Mouse (Mus musculus) retina, embryonic 14.5 days (tissue): Measurements from ENCODE around the gene Med29.
"Not testable (repeated sequence)": the region's sequence is repeated elsewhere in the genome, so short reads cannot be mapped to it uniquely, and the experiment has no call there.

Experiments
- DNase-seq: peaks from one replicate; pipeline ENCODE4 v3.0.0-alpha.2; 2015; ENCODE audit warnings: low spot score

Med29 gene

GRCm38 (mm10) chr7:28398000-28398399 is 5.5 kb upstream of the Med29 start:
- DNase-seq, result peak; percentile 66

- DNase-seq, result no peak
Observed at GRCm38 (mm10) chr7:28395425-28395824, 2.9 kb upstream of the Med29 start.

GRCm38 (mm10) chr7:28393272-28393951 is 904 bp upstream of the Med29 start:
- DNase-seq, result no peak

- no peak for DNase-seq
Observed at GRCm38 (mm10) chr7:28390331-28390730, 2.2 kb downstream of the Med29 start.

GRCm38 (mm10) chr7:28387384-28387783 is 5.1 kb downstream of the Med29 start:
- DNase-seq, result not testable (repeated sequence)

GRCm38 (mm10) chr7:28386877-28387276 is 5.6 kb downstream of the Med29 start:
- not testable (repeated sequence) for DNase-seq

- peak; percentile 88 for DNase-seq
Observed at GRCm38 (mm10) chr7:28386462-28386861, 6.0 kb downstream of the Med29 start.

- DNase-seq, result no peak
Observed at GRCm38 (mm10) chr7:28386007-28386406, 6.5 kb downstream of the Med29 start.

- no peak for DNase-seq
Observed at GRCm38 (mm10) chr7:28385196-28385595, 7.3 kb downstream of the Med29 start.

GRCm38 (mm10) chr7:28384162-28384561 is 8.3 kb downstream of the Med29 start:
- no peak for DNase-seq

GRCm38 (mm10) chr7:28383606-28384005 is 8.9 kb downstream of the Med29 start:
- DNase-seq, result no peak

GRCm38 (mm10) chr7:28382981-28383396 is 9.5 kb downstream of the Med29 start:
- no peak for DNase-seq

- no peak for DNase-seq
Observed at GRCm38 (mm10) chr7:28382347-28382951, 10.1 kb downstream of the Med29 start.

GRCm38 (mm10) chr7:28381938-28382337 is 10.6 kb downstream of the Med29 start:
- peak; percentile 58 for DNase-seq

GRCm38 (mm10) chr7:28381017-28381790 is 11.3 kb downstream of the Med29 start:
- DNase-seq, result peak; percentile 50

- DNase-seq, result no peak
Observed at GRCm38 (mm10) chr7:28380237-28381016, 12.1 kb downstream of the Med29 start, which contains the start of gene Zfp36. Gene Zfp36 (minus strand): TSS chr7:28380253.

GRCm38 (mm10) chr7:28378769-28379651 is 13.5 kb downstream of the Med29 start:
- peak; percentile 92 for DNase-seq

GRCm38 (mm10) chr7:28378066-28378690 is 14.3 kb downstream of the Med29 start:
- DNase-seq, result no peak

GRCm38 (mm10) chr7:28377190-28378065 is 15.1 kb downstream of the Med29 start:
- DNase-seq, result no peak
